Mouse (Mus musculus): ENCODE data around the gene Ubald2. TPM values are rescaled to one million over a fixed set of nuclear protein-coding genes. Genes with fewer than 3 reads are reported as not detected.

The Ubald2 gene
- polyA plus RNA-seq, 1 experiment from 2014 or later, result 95.5 TPM

DNA sequence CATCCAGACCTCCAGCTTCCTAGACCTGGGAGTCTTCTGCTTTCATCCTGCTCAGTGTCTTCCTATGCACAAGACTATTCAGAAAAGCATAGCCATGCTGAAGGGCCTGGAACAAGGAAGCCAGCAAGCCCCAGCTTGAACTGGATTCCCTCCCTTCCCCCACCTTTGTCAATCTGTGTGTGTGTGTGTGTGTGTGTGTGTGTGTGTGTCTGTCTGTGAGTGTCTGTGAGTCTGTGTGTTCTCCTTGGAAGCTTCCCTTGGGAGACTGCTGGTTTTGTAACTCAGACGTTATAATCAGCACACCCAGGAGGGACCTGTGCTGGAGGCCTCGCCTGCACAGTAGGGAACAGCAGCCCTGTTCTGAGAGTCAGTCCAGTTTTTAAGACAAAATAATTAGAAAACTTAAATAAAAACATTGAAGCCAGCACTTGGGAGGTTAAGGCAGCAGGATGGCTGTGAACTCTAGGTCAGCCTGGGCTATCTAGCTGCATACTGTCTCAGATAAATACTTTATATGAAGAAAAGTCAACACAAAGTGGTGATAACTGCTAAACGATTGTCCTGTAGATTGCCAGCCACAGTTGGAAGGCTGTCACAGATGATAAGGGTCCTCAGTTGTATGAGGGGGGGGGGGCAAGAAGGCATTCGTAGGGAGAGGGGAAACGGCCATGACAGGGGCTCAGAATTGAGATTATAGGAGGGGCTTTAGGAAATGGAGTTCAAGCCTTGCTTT is 2.3 kb downstream of the Ubald2 start:
- Histone ChIP-seq H3K9ac (ENCODE audit: low read length) (peak overlapping the region; percentile 92), H3K36me3 (ENCODE audit: control insufficient read depth, insufficient read depth, low read length) (peaks cover 44% of the 10 kb centered on the region), H3K27ac (ENCODE audit: low read depth, low read length) (no peak overlapping the region), H3K4me3 (ENCODE audit: low read depth, low read length) (peak overlapping the region; percentile 83), H3K9me3 (replicated peaks; ENCODE audit: control insufficient read depth, low read length) (no peaks in the 10 kb centered on the region), H3K27me3 (replicated peaks; ENCODE audit: control insufficient read depth, insufficient read depth, low read length) (no peaks in the 10 kb centered on the region), H3K4me2 (ENCODE audit: low read length) (peak overlapping the region; percentile 94), H3K4me1 (ENCODE audit: control insufficient read depth, insufficient read depth, low read length) (peaks cover 14% of the 10 kb centered on the region)
- DNase-seq (ENCODE audit: low spot score), result no peak
- ATAC-seq, result no peak
- WGBS, result 71% methylated on average over 5 of the region's 5 CpGs

DNA sequence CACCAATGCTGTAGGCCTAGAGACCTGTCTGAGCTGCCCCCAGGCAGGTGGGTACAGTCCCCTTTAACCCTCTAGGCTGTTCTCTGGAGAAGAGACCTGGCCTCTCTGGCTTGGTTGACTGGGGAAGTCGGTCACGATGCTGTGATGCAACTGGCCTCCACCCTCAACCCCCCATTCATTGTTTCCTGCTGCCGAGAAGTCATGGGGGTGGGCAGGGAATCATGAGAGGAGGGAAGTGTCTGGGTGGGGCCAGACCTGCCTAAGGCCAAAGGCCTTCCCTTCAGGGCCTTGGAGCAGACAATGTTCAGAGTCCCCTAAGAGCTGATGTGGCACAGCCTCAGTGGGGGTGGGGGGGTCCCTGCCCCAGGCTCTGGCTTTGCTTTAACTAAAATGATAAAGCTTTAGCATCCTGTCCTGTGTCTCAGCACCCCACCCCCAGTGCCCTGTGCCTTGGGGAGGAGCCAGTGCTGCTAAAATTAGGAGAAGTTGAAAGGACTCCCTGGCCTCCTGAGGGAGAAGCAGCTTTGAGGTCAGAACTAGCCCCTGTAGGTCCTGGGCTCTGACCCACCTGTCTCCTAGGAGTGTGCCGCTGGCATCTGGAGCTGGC is 2.9 kb downstream of the Ubald2 start:
- Histone ChIP-seq H3K36me3 (ENCODE audit: control insufficient read depth, insufficient read depth, low read length) (peaks cover 44% of the 10 kb centered on the region), H3K4me1 (ENCODE audit: control insufficient read depth, insufficient read depth, low read length) (peaks cover 12% of the 10 kb centered on the region), H3K27me3 (replicated peaks; ENCODE audit: control insufficient read depth, insufficient read depth, low read length) (no peaks in the 10 kb centered on the region), H3K9ac (ENCODE audit: low read length) (peak overlapping the region; percentile 92; the same call in 1 of the 2 replicates), H3K27ac (ENCODE audit: low read depth, low read length) (no peak overlapping the region), H3K9me3 (replicated peaks; ENCODE audit: control insufficient read depth, low read length) (no peaks in the 10 kb centered on the region), H3K4me3 (ENCODE audit: low read depth, low read length) (no peak overlapping the region), H3K4me2 (ENCODE audit: low read length) (peak overlapping the region; percentile 94)
- 80% methylated on average over 4 of the region's 4 CpGs for WGBS
- DNase-seq (ENCODE audit: low spot score) (no peak), ATAC-seq (no peak)

DNA sequence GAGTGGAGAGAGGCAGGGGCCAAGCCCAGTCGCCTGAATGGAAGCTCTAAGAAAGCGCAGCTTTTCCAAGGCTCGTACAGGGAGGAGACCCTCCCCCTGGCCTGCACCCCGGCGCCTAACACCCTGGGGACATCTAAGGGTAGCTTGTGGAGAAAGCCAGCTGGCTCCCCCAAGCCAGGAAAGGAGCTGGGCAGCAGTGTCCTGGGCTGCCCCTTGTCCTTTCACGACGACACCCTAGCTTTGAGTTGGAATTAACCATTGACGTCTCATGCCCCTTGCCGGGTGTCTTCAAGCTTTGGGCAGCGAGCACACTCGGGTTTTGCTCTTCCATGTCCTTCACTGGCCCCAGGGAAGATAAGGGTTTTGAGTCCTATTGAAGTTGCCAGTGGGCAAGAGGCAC is 3.6 kb downstream of the Ubald2 start:
- peaks cover 44% of the 10 kb centered on the region for H3K36me3 ChIP-seq (ENCODE audit: control insufficient read depth, insufficient read depth, low read length)
- H3K9ac ChIP-seq (ENCODE audit: low read length), result peak overlapping the region; percentile 37; the same call in 1 of the 2 replicates
- H3K4me2 ChIP-seq (ENCODE audit: low read length), result no peak overlapping the region
- no peak for DNase-seq (ENCODE audit: low spot score)
- WGBS, result 87% methylated on average over 11 of the region's 11 CpGs
- no peaks in the 10 kb centered on the region for H3K27me3 ChIP-seq (replicated peaks; ENCODE audit: control insufficient read depth, insufficient read depth, low read length)
- H3K27ac ChIP-seq (ENCODE audit: low read depth, low read length), result no peak overlapping the region
- peaks cover 12% of the 10 kb centered on the region for H3K4me1 ChIP-seq (ENCODE audit: control insufficient read depth, insufficient read depth, low read length)
- H3K4me3 ChIP-seq (ENCODE audit: low read depth, low read length), result no peak overlapping the region
- ATAC-seq, result no peak
- H3K9me3 ChIP-seq (replicated peaks; ENCODE audit: control insufficient read depth, low read length), result no peaks in the 10 kb centered on the region

DNA sequence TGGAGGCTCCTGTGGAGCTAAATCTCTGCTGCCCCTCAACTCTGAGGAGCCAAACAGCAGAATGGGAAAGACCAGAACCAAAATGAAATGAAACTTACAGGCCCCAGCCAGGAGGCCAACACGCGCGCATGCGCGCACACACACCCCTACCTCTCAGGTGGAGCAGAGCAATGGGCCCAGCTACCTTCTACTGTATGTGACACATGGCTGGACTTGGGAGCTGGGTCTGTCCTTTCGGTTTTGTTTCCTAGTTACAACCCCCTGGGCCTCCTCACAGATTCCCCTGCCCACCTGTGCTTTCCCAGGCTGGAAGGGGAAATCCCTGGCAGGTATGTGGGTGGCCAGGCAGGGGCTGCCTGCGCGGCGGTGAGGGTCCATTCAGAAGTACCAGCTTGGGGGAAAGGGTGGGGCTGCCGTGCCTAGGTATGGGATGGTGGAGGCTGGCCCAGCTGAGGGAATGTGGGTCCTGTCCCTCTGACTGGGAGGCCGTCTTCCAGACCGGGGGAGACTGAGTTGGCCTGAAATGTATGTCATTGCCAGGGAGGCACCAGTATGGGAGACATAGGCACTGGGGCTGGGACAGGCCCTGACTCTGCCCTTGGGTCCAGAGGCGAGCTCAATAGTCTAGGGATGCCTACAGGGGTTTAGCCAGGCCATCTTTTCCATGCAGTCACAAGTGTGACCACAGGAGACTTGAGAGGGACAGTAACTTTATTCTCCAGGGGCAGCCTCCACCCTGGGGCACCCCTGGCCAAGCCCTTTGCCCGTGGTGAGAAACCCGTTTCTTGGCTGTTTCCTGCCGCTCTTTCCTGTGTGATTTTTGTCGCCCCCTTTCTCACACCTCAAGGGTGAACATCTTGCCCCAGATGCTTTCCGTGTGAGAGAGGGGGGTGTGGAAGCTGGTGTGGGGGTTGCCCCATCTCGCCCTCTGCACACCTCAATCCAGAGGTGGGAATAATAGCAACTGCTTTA is 5.7 kb downstream of the Ubald2 start:
- 0 out of 2 replicates have a peak overlapping the region, but pooled peaks have one; percentile 29 for H3K27ac ChIP-seq (ENCODE audit: low read depth, low read length)
- ATAC-seq, result peak; percentile 17; the same call in 1 of the 2 replicates
- no peak for DNase-seq (ENCODE audit: low spot score)
- H3K27me3 ChIP-seq (replicated peaks; ENCODE audit: control insufficient read depth, insufficient read depth, low read length), result no peaks in the 10 kb centered on the region
- no peak overlapping the region for H3K9ac ChIP-seq (ENCODE audit: low read length)
- H3K4me3 ChIP-seq (ENCODE audit: low read depth, low read length), result no peak overlapping the region
- peaks cover 12% of the 10 kb centered on the region for H3K4me1 ChIP-seq (ENCODE audit: control insufficient read depth, insufficient read depth, low read length)
- peaks cover 44% of the 10 kb centered on the region for H3K36me3 ChIP-seq (ENCODE audit: control insufficient read depth, insufficient read depth, low read length)
- WGBS, result 86% methylated on average over 19 of the region's 19 CpGs
- H3K9me3 ChIP-seq (replicated peaks; ENCODE audit: control insufficient read depth, low read length), result no peaks in the 10 kb centered on the region
- H3K4me2 ChIP-seq (ENCODE audit: low read length), result no peak overlapping the region

DNA sequence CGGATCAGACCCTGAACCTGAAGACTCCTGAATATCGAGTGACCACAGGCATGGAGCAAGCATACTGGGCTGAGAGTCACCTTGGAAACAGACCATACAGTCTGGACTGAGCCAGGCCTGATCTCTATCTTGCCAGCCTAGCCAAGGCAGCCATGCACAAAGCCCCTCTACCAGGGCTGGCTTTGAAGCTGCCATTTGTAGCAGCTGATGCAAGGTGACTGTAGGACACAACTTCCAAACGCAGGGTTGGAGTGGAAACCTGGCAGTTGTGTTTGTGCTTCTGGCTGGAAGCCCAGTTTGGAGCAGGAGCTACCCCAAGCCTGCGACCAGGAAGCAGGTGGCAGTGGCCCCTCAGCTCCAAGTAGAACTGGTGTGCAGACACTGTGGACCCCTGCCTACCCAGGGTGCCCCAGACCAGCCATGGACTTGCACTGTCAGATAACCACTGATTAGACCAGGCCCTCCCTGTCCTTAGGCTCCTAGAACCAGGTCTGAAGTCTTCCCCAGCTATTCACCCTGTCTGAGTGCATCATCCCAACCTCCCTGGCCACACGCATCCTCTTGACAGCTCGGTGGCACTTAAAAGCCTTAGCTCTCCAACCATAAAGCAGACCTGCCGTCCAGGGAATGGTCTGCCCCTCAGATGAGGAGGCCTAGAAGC is 6.6 kb downstream of the Ubald2 start:
- DNase-seq (ENCODE audit: low spot score) (peak; percentile 30), ATAC-seq (no peak)
- H3K27me3 ChIP-seq (replicated peaks; ENCODE audit: control insufficient read depth, insufficient read depth, low read length), result no peaks in the 10 kb centered on the region
- peaks cover 8% of the 10 kb centered on the region for H3K4me1 ChIP-seq (ENCODE audit: control insufficient read depth, insufficient read depth, low read length)
- no peak overlapping the region for H3K27ac ChIP-seq (ENCODE audit: low read depth, low read length)
- no peak overlapping the region for H3K4me2 ChIP-seq (ENCODE audit: low read length)
- 72% methylated on average over 7 of the region's 7 CpGs for WGBS
- H3K36me3 ChIP-seq (ENCODE audit: control insufficient read depth, insufficient read depth, low read length), result peaks cover 39% of the 10 kb centered on the region
- no peaks in the 10 kb centered on the region for H3K9me3 ChIP-seq (replicated peaks; ENCODE audit: control insufficient read depth, low read length)
- H3K4me3 ChIP-seq (ENCODE audit: low read depth, low read length), result no peak overlapping the region
- H3K9ac ChIP-seq (ENCODE audit: low read length), result no peak overlapping the region

DNA sequence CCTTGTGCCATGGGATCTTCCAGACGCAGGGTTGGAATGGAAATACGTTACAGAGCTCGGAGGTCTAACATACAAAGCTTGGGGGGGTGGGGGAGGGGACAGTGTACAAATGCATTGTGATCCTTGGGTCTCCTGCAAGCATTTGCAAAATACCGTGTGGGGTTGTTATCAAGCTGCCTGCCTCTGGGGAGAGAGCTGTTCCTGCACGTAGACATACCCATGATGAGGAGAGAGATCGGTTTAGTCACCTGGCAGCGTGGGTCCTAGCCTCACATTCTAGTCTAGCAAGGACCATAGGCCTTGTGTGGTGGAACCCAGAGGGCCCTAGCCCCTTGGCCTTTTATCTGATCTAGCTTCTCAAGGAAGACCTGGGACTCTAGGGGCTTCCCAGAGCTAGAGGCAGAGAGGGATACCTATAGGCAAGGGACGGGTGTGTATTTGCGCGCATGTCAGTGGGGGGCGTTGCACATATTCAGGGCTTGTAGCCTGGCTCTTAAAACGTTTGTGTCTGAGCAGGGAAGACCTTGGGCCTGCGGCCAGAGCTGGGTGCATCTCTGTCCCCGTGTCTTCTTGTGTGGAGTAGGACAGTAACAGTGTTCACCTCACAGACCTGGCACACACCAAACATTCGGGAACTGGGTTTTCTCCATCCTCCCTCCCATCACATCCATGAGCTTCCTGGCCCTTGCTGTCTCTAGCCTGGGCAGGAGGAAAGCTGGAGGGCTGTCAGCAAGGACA is 8.4 kb downstream of the Ubald2 start:
- Histone ChIP-seq H3K9me3 (replicated peaks; ENCODE audit: control insufficient read depth, low read length) (no peaks in the 10 kb centered on the region), H3K9ac (ENCODE audit: low read length) (peak overlapping the region; percentile 13; the same call in 1 of the 2 replicates), H3K27ac (ENCODE audit: low read depth, low read length) (no peak overlapping the region), H3K4me3 (ENCODE audit: low read depth, low read length) (no peak overlapping the region), H3K4me1 (ENCODE audit: control insufficient read depth, insufficient read depth, low read length) (no peaks in the 10 kb centered on the region), H3K36me3 (ENCODE audit: control insufficient read depth, insufficient read depth, low read length) (peaks cover 23% of the 10 kb centered on the region), H3K4me2 (ENCODE audit: low read length) (no peak overlapping the region), H3K27me3 (replicated peaks; ENCODE audit: control insufficient read depth, insufficient read depth, low read length) (peaks cover 7% of the 10 kb centered on the region)
- DNase-seq (ENCODE audit: low spot score) (no peak), ATAC-seq (no peak)
- WGBS, result 82% methylated on average over 15 of the region's 15 CpGs

DNA sequence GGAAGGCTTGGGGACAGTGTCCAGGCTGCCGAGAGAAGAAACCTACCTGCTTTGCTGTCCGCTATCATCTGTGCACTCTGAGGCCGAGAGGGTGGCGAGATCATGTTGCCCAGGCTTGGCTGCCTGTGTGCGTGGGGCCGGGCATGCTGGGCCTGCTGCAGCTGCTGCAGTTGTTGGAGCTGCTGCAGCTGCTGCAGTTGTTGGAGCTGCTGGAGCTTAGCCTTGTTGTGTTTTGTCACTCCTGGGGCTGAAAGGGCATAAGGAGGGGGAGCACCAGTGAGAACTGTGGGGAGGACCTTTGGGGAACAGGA is 8.9 kb downstream of the Ubald2 start:
- WGBS, result 83% methylated on average over 6 of the region's 6 CpGs
- Histone ChIP-seq H3K4me1 (ENCODE audit: control insufficient read depth, insufficient read depth, low read length) (no peaks in the 10 kb centered on the region), H3K9me3 (replicated peaks; ENCODE audit: control insufficient read depth, low read length) (no peaks in the 10 kb centered on the region), H3K4me3 (ENCODE audit: low read depth, low read length) (no peak overlapping the region), H3K36me3 (ENCODE audit: control insufficient read depth, insufficient read depth, low read length) (peaks cover 17% of the 10 kb centered on the region), H3K4me2 (ENCODE audit: low read length) (no peak overlapping the region), H3K9ac (ENCODE audit: low read length) (peak overlapping the region; percentile 13; the same call in 1 of the 2 replicates), H3K27ac (ENCODE audit: low read depth, low read length) (no peak overlapping the region), H3K27me3 (replicated peaks; ENCODE audit: control insufficient read depth, insufficient read depth, low read length) (peaks cover 10% of the 10 kb centered on the region)
- no peak for DNase-seq (ENCODE audit: low spot score)
- no peak for ATAC-seq

DNA sequence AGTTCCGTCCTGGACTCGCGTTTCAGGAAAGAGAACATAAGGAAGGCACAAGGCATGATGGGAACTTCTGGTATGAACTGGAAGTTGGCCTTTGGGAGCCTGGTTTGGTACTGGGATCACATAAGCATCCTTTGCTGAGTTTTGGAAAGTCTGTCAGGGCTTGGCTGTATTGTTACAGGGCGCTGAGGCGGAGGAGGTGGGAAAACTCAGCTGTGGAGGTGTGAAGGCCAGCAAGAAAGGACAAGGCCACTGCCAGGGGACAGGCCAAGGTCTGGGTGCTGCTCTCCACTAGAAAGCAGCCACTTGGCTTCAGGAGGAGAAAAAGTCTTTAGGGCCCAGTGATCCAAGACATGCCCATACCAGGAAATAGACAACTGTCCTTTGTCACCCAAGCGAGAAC is 9.4 kb downstream of the Ubald2 start:
- H3K27me3 ChIP-seq (replicated peaks; ENCODE audit: control insufficient read depth, insufficient read depth, low read length), result peaks cover 10% of the 10 kb centered on the region
- no peaks in the 10 kb centered on the region for H3K4me1 ChIP-seq (ENCODE audit: control insufficient read depth, insufficient read depth, low read length)
- DNase-seq (ENCODE audit: low spot score) (no peak), ATAC-seq (no peak)
- no peak overlapping the region for H3K9ac ChIP-seq (ENCODE audit: low read length)
- H3K27ac ChIP-seq (ENCODE audit: low read depth, low read length), result no peak overlapping the region
- H3K4me2 ChIP-seq (ENCODE audit: low read length), result no peak overlapping the region
- no peaks in the 10 kb centered on the region for H3K9me3 ChIP-seq (replicated peaks; ENCODE audit: control insufficient read depth, low read length)
- no peak overlapping the region for H3K4me3 ChIP-seq (ENCODE audit: low read depth, low read length)
- WGBS, result 79% methylated on average over 6 of the region's 6 CpGs
- peaks cover 16% of the 10 kb centered on the region for H3K36me3 ChIP-seq (ENCODE audit: control insufficient read depth, insufficient read depth, low read length)
